Mouse (Mus musculus) heart, embryonic 14.5 days (tissue): Measurements from ENCODE around the gene Serpina10. TPM values are rescaled to one million over a fixed set of nuclear protein-coding genes. Genes with fewer than 3 reads are reported as not detected.

ENCODE experiments used
- ATAC-seq: fragments of 200-750 bp; cut with Nextera tagmentation; 2 replicates; pipeline ENCODE4 v1.8.0; 2017; ENCODE audit warnings: low read depth, moderate TSS enrichment; ENCODE audit not compliant: insufficient number of reproducible peaks, insufficient read depth, low FRiP score
- H3K27ac ChIP-seq, 2 experiments: fragments of 200-500 bp in 1 of 2; fragments of 300-500 bp in 1 of 2; sonication (generic) in 1 of 2; replicated peaks in 1 of 2; 2 replicates each; pipeline ENCODE4 v1.5.1; 2012 to 2014; ENCODE audit warnings: low read depth in 2 of 2, low read length in 2 of 2, control low read depth in 1 of 2, mild to moderate bottlenecking in 1 of 2, mixed read lengths in 1 of 2; ENCODE audit not compliant: control insufficient read depth in 1 of 2, insufficient read depth in 1 of 2
- H3K27me3 ChIP-seq: fragments of 300-500 bp; sonication (generic); 2 replicates; pipeline ENCODE4 v1.6.1; 2014; ENCODE audit warnings: mild to moderate bottlenecking, low read length, control low read depth; ENCODE audit not compliant: control insufficient read depth, insufficient read depth
- H3K36me3 ChIP-seq: fragments of 300-500 bp; sonication (generic); 2 replicates; pipeline ENCODE4 v1.6.1; 2014; ENCODE audit warnings: mild to moderate bottlenecking, control low read depth, low read length, mixed read lengths; ENCODE audit not compliant: control insufficient read depth, insufficient read depth
- H3K4me1 ChIP-seq, 2 experiments: fragments of 200-500 bp in 1 of 2; fragments of 300-500 bp in 1 of 2; sonication (generic) in 1 of 2; 2 replicates each; pipeline ENCODE4 v1.6.1; 2012 to 2014; ENCODE audit warnings: low read length in 2 of 2, control low read depth in 1 of 2, mixed read lengths in 1 of 2; ENCODE audit not compliant: control insufficient read depth in 2 of 2, insufficient read depth in 2 of 2
- H3K4me2 ChIP-seq: fragments of 300-500 bp; sonication (generic); 2 replicates; pipeline ENCODE4 v1.6.1; 2014; ENCODE audit warnings: mild to moderate bottlenecking, low read length
- H3K4me3 ChIP-seq, 2 experiments: fragments of 200-500 bp in 1 of 2; fragments of 300-500 bp in 1 of 2; sonication (generic) in 1 of 2; 2 replicates each; pipeline ENCODE4 v1.5.1; 2012 to 2014; ENCODE audit warnings: low read length in 2 of 2, mild to moderate bottlenecking in 2 of 2, control low read depth in 1 of 2, low read depth in 1 of 2, moderate library complexity in 1 of 2; ENCODE audit not compliant: control insufficient read depth in 1 of 2, insufficient read depth in 1 of 2
- H3K9ac ChIP-seq: fragments of 300-500 bp; sonication (generic); 2 replicates; pipeline ENCODE4 v1.6.1; 2014; ENCODE audit warnings: mild to moderate bottlenecking, low read length
- H3K9me3 ChIP-seq: fragments of 300-500 bp; sonication (generic); 2 replicates; pipeline ENCODE4 v1.6.1; 2016; ENCODE audit warnings: low read length, control low read depth; ENCODE audit not compliant: control insufficient read depth
- WGBS: fragments of 180-500 bp; shearing (Covaris S2); extraction: QIAGEN DNeasy Blood & Tissue Kit; methylation state at CpG from one replicate; pipeline ENCODE4 v1.1.7; 2014; 5-methylcytosine and 5-hydroxymethylcytosine counted together
- polyA plus RNA-seq: library from polyadenylated mRNA; unstranded; fragments of >200 nt; fragmentation: Nextera tagmentation; extraction: Ambion mirVana; gene quantifications from 2 replicates; pipeline ENCODE4 v1.2.1, GENCODE M21; 2014

Serpina10 gene
- polyA plus RNA-seq, 1 experiment from 2014 or later, result not detected

DNA sequence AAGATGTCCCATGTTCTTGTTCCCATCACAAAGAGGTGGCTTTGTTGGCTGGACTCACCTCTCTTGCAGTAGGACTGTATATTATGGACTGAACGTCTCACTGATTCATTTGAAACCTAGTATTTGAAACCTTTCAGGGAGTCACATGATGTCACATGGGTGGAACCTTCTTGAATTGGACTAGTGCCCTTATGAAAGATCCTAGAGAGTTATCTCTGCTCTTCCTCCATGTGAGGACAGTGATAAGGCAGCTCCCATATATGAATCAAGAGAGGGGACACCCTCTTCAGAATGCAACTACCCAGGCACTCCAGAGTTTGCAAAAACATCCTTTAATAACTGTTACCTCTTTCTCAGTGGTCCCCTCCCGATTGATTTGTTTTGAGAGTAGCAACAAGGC is 15.1 kb upstream of the Serpina10 start:
- no peak for ATAC-seq
- Histone ChIP-seq H3K9ac (no peak overlapping the region), H3K4me1 (no peaks in the 10 kb centered on the region), H3K27me3 (no peaks in the 10 kb centered on the region), H3K36me3 (no peaks in the 10 kb centered on the region), H3K4me3 (no peak overlapping the region), H3K4me2 (no peak overlapping the region), H3K27ac (no peak overlapping the region), H3K9me3 (0 out of 2 replicates have a peak, but pooled peaks cover 3% of the 10 kb centered on the region)
- WGBS, result 52% methylated on average over 2 of the region's 2 CpGs

DNA sequence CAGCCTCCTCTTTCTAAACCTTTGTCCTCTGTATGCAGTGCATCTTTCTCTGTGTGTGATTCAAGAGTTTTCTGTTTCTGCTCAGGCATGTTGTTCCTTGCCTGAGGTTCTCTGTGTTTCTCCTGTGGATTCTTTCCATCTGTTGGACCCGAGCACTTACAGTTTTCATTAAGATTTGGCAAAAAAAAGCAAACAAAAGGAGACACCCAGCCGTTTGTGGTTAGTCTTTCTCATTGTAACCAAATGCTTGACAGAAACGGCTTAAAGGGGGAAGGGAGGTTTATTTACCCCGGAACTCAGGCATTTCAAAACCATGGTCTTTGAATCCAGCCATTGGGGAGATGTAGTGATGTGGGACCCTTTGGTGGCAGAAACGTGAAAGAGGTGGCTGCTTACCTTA is 13.4 kb upstream of the Serpina10 start:
- Histone ChIP-seq H3K9ac (no peak overlapping the region), H3K4me1 (no peaks in the 10 kb centered on the region), H3K4me3 (no peak overlapping the region), H3K4me2 (no peak overlapping the region), H3K27me3 (no peaks in the 10 kb centered on the region), H3K27ac (no peak overlapping the region), H3K9me3 (no peaks in the 10 kb centered on the region), H3K36me3 (no peaks in the 10 kb centered on the region)
- no peak for ATAC-seq
- WGBS, result 27% methylated on average over 5 of the region's 5 CpGs

DNA sequence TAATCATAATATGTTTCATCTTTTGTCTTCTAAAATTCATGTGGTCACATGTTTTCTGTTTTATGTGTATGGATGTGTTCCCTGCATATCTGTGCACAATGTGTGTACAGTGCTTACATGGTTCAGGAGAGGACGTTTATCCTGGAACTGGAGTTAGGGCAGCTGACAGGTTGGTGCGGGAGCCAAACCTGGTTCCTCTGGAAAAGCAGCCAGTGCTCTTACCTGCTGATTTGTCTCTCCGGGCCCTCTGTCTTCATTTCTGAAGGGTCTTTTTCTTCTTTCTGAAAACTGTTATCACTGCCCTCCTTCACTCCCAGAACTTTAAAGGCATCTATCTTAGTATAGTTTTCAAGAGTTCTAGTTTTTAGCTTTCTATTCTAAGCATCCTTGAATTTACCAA is 12.6 kb upstream of the Serpina10 start:
- WGBS, result 75% methylated on average over 3 of the region's 3 CpGs
- H3K4me3 ChIP-seq, result no peak overlapping the region
- ATAC-seq, result no peak

GRCm38 (mm10) chr12:103643336-103643735 is 12.1 kb upstream of the Serpina10 start:
- Histone ChIP-seq H3K27me3 (no peaks in the 10 kb centered on the region), H3K4me2 (no peak overlapping the region), H3K27ac (no peak overlapping the region), H3K4me3 (no peak overlapping the region), H3K9ac (no peak overlapping the region), H3K9me3 (no peaks in the 10 kb centered on the region), H3K36me3 (no peaks in the 10 kb centered on the region), H3K4me1 (no peaks in the 10 kb centered on the region)
- 0% methylated on average over 2 of the region's 2 CpGs for WGBS
- ATAC-seq, result no peak

More for the DNA sequence above, 12.6 kb upstream of the Serpina10 start:
- Histone ChIP-seq H3K4me2 (no peak overlapping the region), H3K9ac (no peak overlapping the region), H3K36me3 (no peaks in the 10 kb centered on the region), H3K4me1 (no peaks in the 10 kb centered on the region), H3K27ac (no peak overlapping the region), H3K27me3 (no peaks in the 10 kb centered on the region), H3K9me3 (no peaks in the 10 kb centered on the region)

DNA sequence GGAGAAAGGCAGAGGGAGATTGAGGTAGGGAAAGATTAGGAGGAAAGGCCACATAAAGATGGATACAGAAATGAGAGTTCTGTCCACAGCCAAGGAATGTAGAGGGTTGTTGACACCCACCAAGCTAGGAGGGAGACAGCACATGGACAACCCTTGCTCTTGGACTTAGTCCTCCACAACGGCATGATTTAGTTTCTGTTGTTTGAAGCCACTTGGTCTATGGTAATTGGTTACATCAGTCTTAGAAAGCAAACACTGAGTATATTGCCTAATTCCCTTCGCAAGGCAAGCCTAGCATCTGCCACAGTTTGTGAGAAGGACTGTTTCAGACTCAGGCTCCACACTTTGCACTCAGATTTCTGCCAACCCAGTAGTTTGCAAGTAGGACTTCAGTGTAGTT is 4.6 kb upstream of the Serpina10 start:
- Histone ChIP-seq H3K27ac (no peak overlapping the region), H3K4me2 (no peak overlapping the region), H3K4me3 (no peak overlapping the region), H3K36me3 (no peaks in the 10 kb centered on the region), H3K4me1 (no peaks in the 10 kb centered on the region), H3K9me3 (no peaks in the 10 kb centered on the region), H3K27me3 (no peaks in the 10 kb centered on the region), H3K9ac (no peak overlapping the region)
- no peak for ATAC-seq
- 77% methylated on average over 2 of the region's 2 CpGs for WGBS

DNA sequence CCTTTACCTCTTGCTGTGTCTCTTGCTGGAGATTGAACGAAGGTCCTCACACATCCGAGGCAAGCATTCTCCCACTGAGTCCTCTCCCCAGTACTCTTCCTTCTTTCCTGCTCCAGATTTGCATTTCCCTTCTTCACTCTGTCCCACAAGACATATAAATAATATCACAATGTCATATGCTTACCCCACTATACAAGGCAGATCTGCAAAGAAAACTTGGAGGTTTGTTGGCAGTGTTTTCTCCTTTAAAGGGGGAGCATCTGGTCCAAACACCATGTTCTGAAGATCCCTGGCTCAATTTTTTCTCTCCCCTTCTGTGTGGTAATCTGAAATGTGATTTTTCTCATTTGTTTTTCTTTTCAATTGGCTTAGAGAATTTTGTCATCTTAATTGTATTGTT is 3.2 kb upstream of the Serpina10 start:
- WGBS, result 75% methylated on average over 2 of the region's 2 CpGs
- ATAC-seq, result no peak

DNA sequence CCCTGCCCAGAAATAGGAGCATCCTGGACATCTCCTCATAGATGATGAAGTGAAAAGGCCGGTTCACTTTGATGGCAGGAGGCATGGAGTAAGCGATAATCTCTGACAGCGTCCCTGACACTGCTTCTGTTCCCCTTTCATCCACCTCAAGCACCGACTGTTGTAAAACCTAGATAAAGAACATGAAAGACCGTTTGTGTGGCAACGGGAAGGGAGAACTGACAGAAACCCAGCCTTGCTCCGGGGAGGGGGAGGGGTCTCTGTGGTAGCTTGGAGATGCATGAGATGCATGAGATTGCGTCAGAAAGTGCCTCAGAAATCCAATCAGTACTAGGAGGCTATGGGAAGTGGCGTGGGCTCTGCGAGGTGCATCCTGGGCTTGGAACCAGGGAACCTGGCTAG is 14.4 kb downstream of the Serpina10 start:
- 0 out of 4 replicates have a peak, but pooled peaks cover 0 to 2% of the 10 kb centered on the region in 2 experiments for H3K4me1 ChIP-seq
- H3K27ac ChIP-seq, result no peak overlapping the region
- H3K4me2 ChIP-seq, result no peak overlapping the region
- no peak overlapping the region for H3K9ac ChIP-seq
- no peaks in the 10 kb centered on the region for H3K9me3 ChIP-seq
- 34% methylated on average over 10 of the region's 10 CpGs for WGBS
- ATAC-seq, result no peak
- H3K36me3 ChIP-seq, result no peaks in the 10 kb centered on the region
- no peaks in the 10 kb centered on the region for H3K27me3 ChIP-seq
- H3K4me3 ChIP-seq, result no peak overlapping the region

More for the DNA sequence above, 3.2 kb upstream of the Serpina10 start:
- no peaks in the 10 kb centered on the region; a peak in 1 of 4 replicates for H3K4me1 ChIP-seq
- no peak overlapping the region for H3K4me2 ChIP-seq
- H3K27ac ChIP-seq, result no peak overlapping the region
- no peaks in the 10 kb centered on the region for H3K36me3 ChIP-seq
- no peaks in the 10 kb centered on the region for H3K9me3 ChIP-seq
- H3K4me3 ChIP-seq, result no peak overlapping the region
- H3K27me3 ChIP-seq, result no peaks in the 10 kb centered on the region
- no peak overlapping the region for H3K9ac ChIP-seq

GRCm38 (mm10) chr12:103615734-103616133 is 15.5 kb downstream of the Serpina10 start:
- 84% methylated on average over 4 of the region's 4 CpGs for WGBS
- H3K4me2 ChIP-seq, result no peak overlapping the region
- no peaks in the 10 kb centered on the region for H3K9me3 ChIP-seq
- no peak overlapping the region for H3K9ac ChIP-seq
- H3K27me3 ChIP-seq, result no peaks in the 10 kb centered on the region
- 0 out of 4 replicates have a peak, but pooled peaks cover 0 to 2% of the 10 kb centered on the region in 2 experiments for H3K4me1 ChIP-seq
- no peaks in the 10 kb centered on the region for H3K36me3 ChIP-seq
- no peak overlapping the region for H3K27ac ChIP-seq
- ATAC-seq, result no peak
- no peak overlapping the region for H3K4me3 ChIP-seq
